Comparison of ENCODE assay signal across 13 mouse cellular contexts in the genomic region with DNA sequence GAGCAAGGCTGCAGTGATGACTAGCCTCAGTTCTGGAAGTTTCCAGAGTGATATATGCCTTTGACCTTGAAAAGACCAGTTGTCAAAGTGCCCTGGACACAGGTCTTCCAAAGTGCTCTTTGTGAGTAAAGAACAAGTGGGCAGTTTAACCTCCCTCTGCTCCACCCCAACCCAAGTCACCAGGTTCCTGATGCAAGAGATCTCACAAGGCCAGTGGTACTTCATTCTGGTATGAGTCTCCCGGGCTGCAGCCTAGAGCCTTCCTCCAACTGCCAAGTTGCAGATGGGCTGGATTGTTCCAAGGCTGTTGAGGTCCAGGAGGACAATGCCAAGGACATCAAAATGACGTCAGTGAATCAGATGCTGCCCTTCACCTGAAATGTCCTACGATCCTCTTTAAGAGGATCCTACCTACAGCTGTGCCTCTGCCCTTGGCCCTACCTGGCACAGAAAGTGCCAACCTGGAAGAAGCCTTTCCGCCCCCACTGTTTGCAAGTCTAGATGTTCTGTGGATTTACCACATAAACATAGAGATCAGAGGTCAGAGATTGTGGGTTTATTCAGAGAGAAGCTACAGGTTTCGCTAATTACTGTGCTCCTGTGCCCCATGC.
"Had no signal": no experiment of that assay in that cellular context is flagged by ENCODE, and none has a peak within 500 bp of the region (broad histone marks: within the 10 kb centered on the region; RNA-seq: fewer than 3 reads in every experiment).

No protein-coding gene starts in this region.

- H3K4me3 ChIP-seq: kidney, embryonic 15.5 days; limb, embryonic 13.5 days; liver, embryonic 13.5 days; midbrain, embryonic 13.5 days; myocyte; stomach, embryonic 15.5 days had no signal

- DNase-seq: kidney, adult 2 months; kidney, postnatal 14 days; left cerebral cortex, postnatal 4 days; liver, embryonic 13.5 days; lung, adult 18-20 months; right cerebral cortex, postnatal 14 days; thymus, postnatal 4 days had no signal

- H3K9me3 ChIP-seq: kidney, embryonic 15.5 days; limb, embryonic 13.5 days; liver, embryonic 13.5 days; midbrain, embryonic 13.5 days; stomach, embryonic 15.5 days had no signal

- ATAC-seq: intestine, embryonic 16.5 days; midbrain, embryonic 13.5 days had no signal

- H3K36me3 ChIP-seq: kidney, embryonic 15.5 days; limb, embryonic 13.5 days; liver, embryonic 13.5 days; midbrain, embryonic 13.5 days; stomach, embryonic 15.5 days had no signal

- H3K4me1 ChIP-seq: liver, embryonic 13.5 days; midbrain, embryonic 13.5 days had no signal

- H3K27me3 ChIP-seq: kidney, embryonic 15.5 days; limb, embryonic 13.5 days; midbrain, embryonic 13.5 days; stomach, embryonic 15.5 days had no signal

- H3K4me2 ChIP-seq: kidney, embryonic 15.5 days; limb, embryonic 13.5 days; liver, embryonic 13.5 days; midbrain, embryonic 13.5 days; stomach, embryonic 15.5 days had no signal

- H3K9ac ChIP-seq: kidney, embryonic 15.5 days; limb, embryonic 13.5 days; liver, embryonic 13.5 days; midbrain, embryonic 13.5 days; stomach, embryonic 15.5 days had no signal

- H3K27ac ChIP-seq: kidney, embryonic 15.5 days; limb, embryonic 13.5 days; liver, embryonic 13.5 days; midbrain, embryonic 13.5 days; stomach, embryonic 15.5 days had no signal
